Mouse (Mus musculus): ENCODE results near the gene Iqgap3.

Gene Iqgap3

GRCm38 (mm10) chr3:88100251-88100650 is 18.5 kb downstream of the Iqgap3 start:
- DNase-seq, result peak; percentile 40

- DNase-seq, result no peak
Measured at GRCm38 (mm10) chr3:88101736-88102135, 20.0 kb downstream of the Iqgap3 start.

DNA sequence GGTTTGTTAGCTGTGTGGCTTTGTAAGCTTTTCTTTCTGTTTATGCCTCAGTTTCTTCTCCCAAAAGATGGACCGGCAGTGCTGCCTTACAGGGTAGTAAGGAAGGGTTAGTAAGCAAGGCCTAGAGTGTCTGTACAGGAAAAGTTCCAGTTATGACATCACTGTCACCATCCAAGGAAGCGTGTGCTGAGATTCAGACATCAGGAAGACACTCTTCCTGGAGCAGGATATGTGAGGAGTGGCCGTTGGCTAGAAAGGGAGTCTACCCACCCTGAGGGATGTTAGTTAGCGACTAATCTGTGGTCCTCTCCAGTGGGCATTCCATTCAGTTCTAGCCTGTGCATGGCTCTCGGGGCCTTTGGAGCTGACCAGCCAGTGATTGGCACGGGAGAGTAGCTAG is 20.4 kb downstream of the Iqgap3 start:
- no peak for DNase-seq

- peak; percentile 82 for DNase-seq
Measured at GRCm38 (mm10) chr3:88102611-88103010, 20.8 kb downstream of the Iqgap3 start.

DNA sequence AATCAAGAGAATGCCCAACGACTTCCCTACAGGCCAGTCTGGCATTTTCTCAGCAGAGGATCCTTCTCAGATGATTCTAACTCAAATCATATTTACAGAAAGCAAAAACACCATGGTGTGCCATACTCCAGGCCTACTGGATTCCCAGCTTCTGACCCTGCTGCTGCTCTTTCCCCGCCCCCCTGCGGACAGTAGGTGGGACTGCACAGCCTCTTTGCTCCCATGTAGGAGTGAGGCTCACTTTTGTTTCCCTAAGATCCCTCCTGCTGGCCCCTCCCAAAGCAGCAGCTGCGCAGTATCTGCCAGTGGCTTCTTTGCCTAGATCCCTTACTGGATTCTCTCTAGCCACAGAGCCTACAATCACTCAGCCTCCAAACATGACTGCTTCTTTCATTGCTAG is 24.4 kb downstream of the Iqgap3 start:
- DNase-seq, result no peak

DNA sequence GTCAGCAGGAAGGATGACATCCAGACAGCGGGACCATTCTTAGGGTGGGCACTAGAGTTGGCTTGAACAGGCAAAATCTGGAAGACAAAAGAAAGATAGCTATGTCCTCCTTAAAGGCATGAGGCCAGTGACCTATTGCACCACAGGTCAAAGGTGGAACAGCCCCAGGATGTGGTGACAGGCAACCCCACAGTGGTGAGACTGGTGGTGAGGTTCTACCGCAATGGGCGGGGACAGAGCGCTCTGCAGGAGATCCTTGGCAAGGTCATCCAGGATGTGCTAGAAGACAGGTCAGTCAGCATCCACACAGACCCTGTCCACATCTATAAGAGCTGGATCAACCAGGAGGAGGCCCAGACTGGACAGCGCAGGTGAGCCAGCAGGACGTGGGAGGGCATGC is 27.4 kb downstream of the Iqgap3 start:
- no peak for DNase-seq

DNA sequence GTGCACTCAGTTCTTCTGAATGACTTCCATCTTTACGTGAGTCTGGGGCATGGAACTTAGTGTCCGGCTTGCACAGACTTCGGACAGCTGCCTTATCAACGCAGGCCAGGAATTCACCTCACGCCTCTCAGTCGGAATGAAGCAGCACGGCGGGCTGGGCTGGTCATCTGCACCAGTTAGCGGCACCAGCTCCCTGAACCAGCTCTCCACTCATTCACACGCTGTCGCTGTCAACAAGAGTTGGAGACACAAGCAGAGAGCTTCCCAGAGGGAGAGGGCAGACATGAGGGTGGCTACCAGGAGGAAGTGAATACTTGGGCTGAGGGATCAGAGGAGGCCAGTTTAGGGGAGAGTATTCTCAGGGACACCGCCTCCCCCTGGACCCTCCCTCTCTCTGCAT is 32.6 kb downstream of the Iqgap3 start:
- DNase-seq, result no peak

GRCm38 (mm10) chr3:88120117-88120651 is 38.4 kb downstream of the Iqgap3 start:
- no peak for DNase-seq

- no peak for DNase-seq
Measured at GRCm38 (mm10) chr3:88121164-88122131, 39.7 kb downstream of the Iqgap3 start.

- DNase-seq, result no peak
Measured at GRCm38 (mm10) chr3:88125195-88125594, 43.4 kb downstream of the Iqgap3 start.

DNA sequence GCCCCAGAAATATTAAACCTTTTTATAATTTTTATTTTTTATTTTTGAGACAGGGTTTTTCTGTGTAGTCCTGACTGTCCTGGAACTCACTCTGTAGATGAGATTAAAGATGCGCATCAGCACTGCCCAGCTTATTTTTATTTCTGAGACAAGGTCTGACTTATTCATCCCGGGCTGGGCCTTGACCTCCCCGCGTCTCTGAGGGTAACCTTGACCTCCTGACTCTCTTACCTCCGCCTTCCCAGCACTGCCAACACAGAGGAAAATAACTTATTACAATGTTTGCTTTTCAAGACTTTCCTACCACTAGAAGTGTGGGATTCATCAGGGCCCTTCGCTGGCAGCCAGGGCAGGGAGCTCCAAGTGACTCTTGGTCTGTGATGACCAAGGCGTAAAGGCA is 44.4 kb downstream of the Iqgap3 start:
- no peak for DNase-seq

- no peak for DNase-seq
Measured at GRCm38 (mm10) chr3:88127636-88128035, 45.9 kb downstream of the Iqgap3 start.

- no peak for DNase-seq
Measured at GRCm38 (mm10) chr3:88128056-88128455, 46.3 kb downstream of the Iqgap3 start.

- DNase-seq, result no peak
Measured at GRCm38 (mm10) chr3:88129006-88129405, 47.2 kb downstream of the Iqgap3 start.

GRCm38 (mm10) chr3:88131071-88131470 is 49.3 kb downstream of the Iqgap3 start:
- no peak for DNase-seq

GRCm38 (mm10) chr3:88132492-88132891 is 50.7 kb downstream of the Iqgap3 start:
- no peak for DNase-seq

- DNase-seq, result peak; percentile 31
Measured at GRCm38 (mm10) chr3:88133187-88133771, 51.5 kb downstream of the Iqgap3 start.

GRCm38 (mm10) chr3:88136346-88136745 is 54.6 kb downstream of the Iqgap3 start:
- no peak for DNase-seq

DNA sequence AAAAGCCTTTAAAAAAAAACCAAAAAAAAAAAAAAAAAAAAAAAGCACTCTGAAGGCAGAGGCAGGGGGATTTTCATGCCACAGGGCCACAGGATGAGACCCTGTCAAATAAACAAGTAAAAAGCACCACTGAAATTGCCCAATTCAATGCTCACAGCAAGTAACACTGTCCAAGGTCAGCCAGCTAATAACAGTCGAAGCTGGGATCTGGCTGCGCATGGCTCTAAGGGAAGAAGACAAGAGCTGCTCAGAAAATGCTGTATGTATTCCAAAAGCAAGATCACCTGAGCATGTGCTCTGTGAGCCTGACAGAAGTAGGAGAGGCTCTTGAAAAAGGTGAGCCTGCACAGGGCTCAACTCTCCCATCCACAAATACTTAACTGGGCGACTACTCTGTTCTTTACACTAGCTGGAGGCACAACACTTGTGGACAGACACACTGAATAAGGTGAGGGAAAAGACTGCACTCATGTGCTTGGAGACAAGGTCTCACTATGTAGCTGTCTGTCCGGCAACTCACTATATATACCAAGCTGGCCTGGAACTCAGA is 55.2 kb downstream of the Iqgap3 start:
- no peak for DNase-seq

DNA sequence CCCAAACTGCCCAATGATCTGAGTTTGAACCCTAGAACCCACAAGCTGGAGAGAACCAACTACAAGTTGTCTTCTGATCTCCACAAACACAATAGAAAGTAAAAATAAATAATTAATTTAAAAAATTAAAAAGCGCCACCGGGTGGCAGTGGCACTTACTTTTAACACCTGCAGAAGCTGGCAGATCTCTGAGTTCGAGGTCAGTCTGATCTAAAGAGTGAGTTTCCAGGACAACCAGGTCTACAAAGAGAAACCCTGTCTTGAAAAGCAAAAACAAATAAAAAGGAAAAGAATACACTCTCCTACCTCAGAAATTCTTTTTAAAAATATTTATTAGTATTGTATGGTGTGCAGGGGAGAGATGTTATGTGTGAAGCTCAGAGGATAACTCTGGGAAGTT is 56.0 kb downstream of the Iqgap3 start:
- no peak for DNase-seq

- DNase-seq, result peak; percentile 98
Measured at GRCm38 (mm10) chr3:88138336-88139242, 56.8 kb downstream of the Iqgap3 start.

Measured in layer of hippocampus, adult 9-11 months (tissue).